Mouse (Mus musculus) liver, embryonic 14.5 days (tissue): ENCODE data around the gene Cd3d.

Experiments used
- CTCF ChIP-seq: IDR thresholded peaks from 2 replicates; pipeline ENCODE4 v1.5.1; 2016; ENCODE audit warnings: antibody characterized with exemption, low read depth, control low read depth
- EP300 ChIP-seq: IDR thresholded peaks from 2 replicates; pipeline ENCODE4 v1.6.1; 2016; ENCODE audit warnings: antibody characterized with exemption, low read depth

GRCm38 (mm10) chr9:45011291-45011690, 29.7 kb downstream of the Cd3d start:
- TF ChIP-seq EP300 (no peak), CTCF (no peak)
